Mouse (Mus musculus): ENCODE results near the gene Deup1. TPM values are rescaled to one million over a fixed set of nuclear protein-coding genes. Genes with fewer than 3 reads are reported as not detected.

Deup1 gene
- polyA plus RNA-seq, 1 experiment from 2014 or later = 0.51 TPM

DNA sequence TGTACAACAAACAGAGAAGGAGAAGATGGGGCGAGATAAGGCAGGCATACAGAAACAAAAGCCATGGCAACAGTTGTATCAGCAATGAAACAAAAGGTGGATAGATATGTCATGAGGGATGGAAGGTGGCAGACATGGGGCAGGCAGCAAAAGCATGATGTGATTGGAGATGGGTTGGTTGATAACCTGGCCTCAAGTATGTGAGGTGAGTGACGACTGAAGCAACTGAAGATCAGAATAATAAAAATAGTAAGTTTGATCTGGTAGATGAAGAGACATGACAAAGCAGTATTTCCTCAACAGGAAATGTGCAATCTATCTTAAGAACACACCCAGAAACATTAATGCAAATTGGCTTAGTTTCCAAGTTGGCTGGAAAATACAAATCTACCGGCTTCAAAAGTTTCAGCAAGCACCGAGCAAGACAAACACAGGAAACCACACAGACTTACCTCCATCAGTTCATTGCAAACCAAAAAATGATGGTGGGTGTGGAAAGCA is 77.2 kb downstream of the Deup1 start:
- WGBS = 83% methylated on average over 4 of the region's 4 CpGs
- H3K4me3 ChIP-seq = no peak overlapping the region
- no peaks in the 10 kb centered on the region for H3K36me3 ChIP-seq
- no peak overlapping the region for H3K27ac ChIP-seq
- no peak overlapping the region for H3K4me2 ChIP-seq
- ATAC-seq (ENCODE audit: insufficient number of reproducible peaks, insufficient read depth, low FRiP score, low TSS enrichment, low read depth) = no peak
- no peak overlapping the region for H3K9ac ChIP-seq
- no peaks in the 10 kb centered on the region for H3K9me3 ChIP-seq
- no peaks in the 10 kb centered on the region for H3K27me3 ChIP-seq
- H3K4me1 ChIP-seq = peaks cover 7% of the 10 kb centered on the region

DNA sequence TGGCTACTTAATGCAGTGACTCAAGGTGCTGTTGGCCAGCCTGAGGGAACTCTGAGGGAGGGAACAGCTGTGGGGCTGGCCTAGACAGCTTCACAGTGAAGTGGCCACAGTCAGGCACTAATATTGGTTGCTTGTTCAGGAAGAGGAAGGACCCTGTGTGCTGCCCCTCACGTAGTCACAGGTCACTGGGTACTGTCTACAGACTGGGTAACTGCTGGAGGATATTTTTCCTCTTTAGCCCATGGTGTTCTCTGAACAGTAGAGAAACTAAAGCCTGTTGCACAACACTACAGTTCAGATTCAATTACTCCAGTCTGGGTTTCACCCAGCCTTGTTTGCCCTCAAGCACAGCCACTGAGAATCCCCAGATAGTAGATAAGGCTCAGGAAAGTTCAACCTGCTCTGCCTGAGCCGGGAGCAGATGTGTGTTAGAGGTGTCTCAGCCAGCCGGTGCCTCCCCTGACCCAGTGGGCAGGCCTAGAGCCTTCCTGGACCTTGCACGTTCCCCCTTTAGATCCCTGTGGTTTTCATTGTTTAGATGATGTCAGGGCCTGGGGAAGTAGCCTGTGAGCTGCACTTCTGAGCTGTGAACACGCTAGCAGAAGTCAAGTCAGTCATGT is 85.9 kb downstream of the Deup1 start:
- Histone ChIP-seq H3K27ac (no peak overlapping the region), H3K4me1 (peaks cover 8% of the 10 kb centered on the region), H3K4me3 (no peak overlapping the region), H3K36me3 (no peaks in the 10 kb centered on the region), H3K9me3 (no peaks in the 10 kb centered on the region), H3K9ac (no peak overlapping the region), H3K27me3 (no peaks in the 10 kb centered on the region), H3K4me2 (no peak overlapping the region)
- WGBS = 59% methylated on average over 5 of the region's 5 CpGs
- ATAC-seq (ENCODE audit: insufficient number of reproducible peaks, insufficient read depth, low FRiP score, low TSS enrichment, low read depth) = no peak

DNA sequence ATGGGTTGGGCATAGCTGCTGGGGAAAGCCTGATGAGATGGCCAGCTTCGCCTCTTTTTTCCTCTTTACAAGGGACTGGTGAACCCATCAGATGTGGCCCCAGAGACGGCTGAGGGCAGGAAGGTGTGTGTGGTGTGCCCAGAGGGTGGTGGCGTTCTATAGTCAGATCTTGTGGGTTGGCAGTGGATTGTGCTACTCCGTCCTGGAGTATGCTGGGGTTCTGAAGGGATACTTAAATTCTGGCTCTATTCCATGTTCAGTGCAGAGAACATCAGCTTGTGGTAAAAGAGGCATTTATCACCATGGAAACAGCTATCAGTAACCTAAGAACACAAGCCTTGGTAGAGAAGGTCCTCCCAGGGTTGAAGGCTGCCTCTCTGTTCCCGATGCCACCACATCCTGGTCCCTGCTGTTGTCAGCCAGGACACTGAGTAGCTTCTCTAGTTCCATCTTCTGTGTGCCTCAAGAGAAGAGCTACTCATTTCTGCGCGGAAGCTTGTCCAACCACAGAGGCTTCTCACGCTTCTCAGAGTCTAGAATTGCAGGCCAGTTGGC is 88.7 kb downstream of the Deup1 start:
- no peak overlapping the region for H3K4me2 ChIP-seq

DNA sequence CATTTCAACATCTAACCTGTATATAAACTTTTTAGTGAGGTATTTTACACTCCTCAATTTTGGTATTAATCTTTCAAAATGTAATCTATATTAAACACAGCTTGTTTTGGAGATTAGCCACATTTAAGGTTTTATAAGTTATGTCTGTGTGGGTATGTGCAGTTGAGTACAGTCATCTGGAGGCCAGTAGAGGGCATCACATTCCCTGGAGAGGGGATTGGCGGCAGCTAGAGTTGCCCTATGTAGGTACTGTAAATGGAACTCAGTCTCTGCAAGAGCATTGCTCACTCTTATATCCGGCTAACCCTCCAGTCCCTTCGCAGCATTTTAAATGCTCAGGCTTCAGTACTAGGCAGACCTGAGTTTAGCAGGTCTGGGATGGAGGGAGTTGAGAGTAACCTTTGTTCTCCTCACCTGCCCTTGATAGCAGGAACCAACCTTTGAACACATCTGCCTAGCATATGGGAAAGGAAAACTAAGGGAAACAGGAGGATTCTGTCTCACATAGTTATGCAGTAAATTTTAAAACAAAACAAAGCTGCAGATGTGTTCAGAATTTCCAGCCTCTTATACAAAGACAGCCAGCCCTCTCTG is 90.2 kb downstream of the Deup1 start:
- WGBS = 87% methylated on average over 3 of the region's 3 CpGs
- no peak for ATAC-seq (ENCODE audit: insufficient number of reproducible peaks, insufficient read depth, low FRiP score, low TSS enrichment, low read depth)
- Histone ChIP-seq H3K9ac (no peak overlapping the region), H3K4me2 (no peak overlapping the region), H3K4me1 (peaks cover 27% of the 10 kb centered on the region), H3K36me3 (no peaks in the 10 kb centered on the region), H3K4me3 (no peak overlapping the region), H3K9me3 (no peaks in the 10 kb centered on the region), H3K27ac (no peak overlapping the region), H3K27me3 (no peaks in the 10 kb centered on the region)

More for the DNA sequence above, 88.7 kb downstream of the Deup1 start:
- Histone ChIP-seq H3K9me3 (no peaks in the 10 kb centered on the region), H3K27me3 (no peaks in the 10 kb centered on the region), H3K36me3 (no peaks in the 10 kb centered on the region), H3K4me3 (no peak overlapping the region), H3K9ac (no peak overlapping the region), H3K4me1 (peaks cover 19% of the 10 kb centered on the region), H3K27ac (no peak overlapping the region)
- WGBS = 80% methylated on average over 8 of the region's 8 CpGs
- ATAC-seq (ENCODE audit: insufficient number of reproducible peaks, insufficient read depth, low FRiP score, low TSS enrichment, low read depth) = no peak

DNA sequence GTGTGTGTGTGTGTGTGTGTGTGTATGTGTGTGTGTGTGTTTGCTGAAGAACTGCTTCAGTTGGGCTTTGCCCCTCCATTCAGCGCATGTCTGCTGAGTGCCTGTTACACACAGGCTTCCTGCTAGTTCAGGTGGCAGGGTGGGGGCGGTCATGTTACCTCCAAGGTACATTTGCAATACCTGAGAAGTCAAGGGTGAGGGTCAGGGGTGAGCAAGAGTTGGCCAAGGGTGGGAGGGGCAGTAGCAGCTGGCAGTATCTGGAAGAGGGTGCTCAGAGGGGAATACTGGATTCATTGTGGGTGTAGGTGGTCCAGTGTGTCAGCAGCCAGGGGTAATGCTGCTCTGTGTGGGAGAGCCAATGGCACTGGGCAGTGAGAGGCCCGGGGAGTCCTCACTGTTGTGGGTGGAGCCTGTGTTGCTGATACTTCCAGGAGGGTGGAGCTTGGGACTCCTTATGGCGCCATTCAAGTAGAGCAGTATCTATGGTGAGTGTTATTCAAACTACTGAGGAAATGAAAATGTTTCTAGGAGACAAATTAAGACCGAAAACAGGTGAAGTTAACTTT is 90.8 kb downstream of the Deup1 start:
- Histone ChIP-seq H3K4me1 (peaks cover 27% of the 10 kb centered on the region), H3K27ac (no peak overlapping the region), H3K9me3 (no peaks in the 10 kb centered on the region), H3K4me3 (no peak overlapping the region), H3K27me3 (no peaks in the 10 kb centered on the region), H3K9ac (no peak overlapping the region), H3K36me3 (no peaks in the 10 kb centered on the region), H3K4me2 (no peak overlapping the region)
- 91% methylated on average over 5 of the region's 5 CpGs for WGBS
- ATAC-seq (ENCODE audit: insufficient number of reproducible peaks, insufficient read depth, low FRiP score, low TSS enrichment, low read depth) = no peak

DNA sequence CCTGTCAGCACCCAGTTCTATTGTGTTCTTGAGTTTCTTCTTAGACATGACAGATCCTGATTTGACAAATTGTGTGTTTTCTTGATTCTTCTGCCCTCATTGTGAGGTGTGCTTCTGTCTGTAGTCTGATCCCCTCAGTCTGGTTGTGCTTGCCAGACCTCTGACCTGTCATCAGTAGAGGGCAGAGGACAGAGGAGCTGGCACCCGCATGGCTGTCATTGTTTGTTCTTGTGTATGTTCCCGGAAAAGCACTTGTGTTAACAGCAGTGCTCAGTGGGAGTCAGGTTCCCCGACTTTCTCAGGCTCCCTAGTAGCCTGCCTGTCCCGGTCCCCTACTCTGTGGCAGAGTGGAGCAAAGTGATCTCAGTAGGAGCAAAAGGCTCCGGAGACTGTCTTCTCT is 92.3 kb downstream of the Deup1 start:
- Histone ChIP-seq H3K9me3 (no peaks in the 10 kb centered on the region), H3K36me3 (no peaks in the 10 kb centered on the region), H3K9ac (no peak overlapping the region), H3K27ac (no peak overlapping the region), H3K27me3 (no peaks in the 10 kb centered on the region), H3K4me2 (no peak overlapping the region), H3K4me3 (no peak overlapping the region), H3K4me1 (peaks cover 35% of the 10 kb centered on the region)
- ATAC-seq (ENCODE audit: insufficient number of reproducible peaks, insufficient read depth, low FRiP score, low TSS enrichment, low read depth) = no peak
- 41% methylated on average over 5 of the region's 5 CpGs for WGBS

DNA sequence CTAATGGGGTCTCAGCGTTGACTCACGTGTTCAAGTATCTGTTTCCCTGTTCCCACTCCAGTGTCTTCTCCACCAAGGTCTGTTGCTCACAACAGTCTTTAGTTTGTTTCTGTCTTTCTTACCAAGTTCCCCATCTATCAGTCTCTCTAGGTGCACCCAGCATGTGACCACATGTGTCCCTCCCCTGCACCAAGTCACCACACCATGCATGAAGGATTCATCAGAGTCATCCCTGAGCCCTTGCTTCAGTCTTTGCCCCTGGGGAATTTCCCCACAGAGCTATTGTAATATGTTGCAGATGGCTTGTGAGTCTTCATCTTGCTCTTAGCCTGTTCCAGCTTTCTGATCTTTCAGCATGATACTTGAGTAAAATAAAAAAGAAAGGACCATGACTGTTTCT is 93.6 kb downstream of the Deup1 start:
- no peak overlapping the region for H3K4me2 ChIP-seq
- no peak overlapping the region for H3K27ac ChIP-seq
- peaks cover 40% of the 10 kb centered on the region for H3K4me1 ChIP-seq
- no peaks in the 10 kb centered on the region for H3K36me3 ChIP-seq
- H3K9ac ChIP-seq = no peak overlapping the region
- no peak for ATAC-seq (ENCODE audit: insufficient number of reproducible peaks, insufficient read depth, low FRiP score, low TSS enrichment, low read depth)
- no peak overlapping the region for H3K4me3 ChIP-seq
- no peaks in the 10 kb centered on the region for H3K9me3 ChIP-seq
- WGBS = 67% methylated on average over 2 of the region's 2 CpGs
- H3K27me3 ChIP-seq = no peaks in the 10 kb centered on the region

DNA sequence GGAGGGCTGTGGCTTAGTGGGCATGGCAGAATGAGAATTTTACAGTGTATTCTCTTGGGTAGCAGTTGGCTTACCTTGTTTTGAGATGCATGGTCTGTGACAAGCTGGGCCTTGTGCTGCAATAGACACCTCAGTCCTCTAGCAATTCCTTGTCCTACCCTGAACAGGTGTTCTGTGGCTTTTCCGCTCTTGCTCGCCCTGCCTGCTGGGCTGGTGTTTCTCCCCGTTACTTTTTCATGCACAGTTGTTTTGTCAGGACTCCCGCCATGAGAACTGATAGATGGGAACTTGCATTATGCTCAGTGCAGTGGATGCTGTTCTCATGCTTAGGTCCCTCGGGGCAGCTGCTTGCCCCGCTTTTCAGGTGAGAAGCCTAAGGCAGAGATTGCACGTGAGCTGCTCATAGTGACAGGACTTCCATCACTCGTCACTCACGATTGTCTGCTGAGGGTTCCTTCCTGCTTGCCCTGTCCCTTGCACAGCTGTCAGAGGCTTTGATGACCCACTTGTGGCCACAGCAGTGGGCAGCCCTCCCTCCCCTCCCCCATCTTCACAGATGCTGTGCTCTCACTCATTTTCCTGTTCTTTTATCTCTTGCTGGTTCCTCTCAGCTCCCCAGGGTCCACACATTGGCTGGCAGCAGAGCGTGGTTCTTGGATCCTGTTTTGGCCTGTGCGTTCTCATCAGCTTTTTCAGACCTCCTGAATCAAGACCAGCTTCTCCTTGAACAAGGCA is 94.2 kb downstream of the Deup1 start:
- Histone ChIP-seq H3K27ac (no peak overlapping the region), H3K36me3 (no peaks in the 10 kb centered on the region), H3K4me3 (no peak overlapping the region), H3K9me3 (no peaks in the 10 kb centered on the region), H3K27me3 (no peaks in the 10 kb centered on the region), H3K4me2 (no peak overlapping the region), H3K4me1 (peaks cover 41% of the 10 kb centered on the region), H3K9ac (no peak overlapping the region)
- 68% methylated on average over 11 of the region's 11 CpGs for WGBS
- no peak for ATAC-seq (ENCODE audit: insufficient number of reproducible peaks, insufficient read depth, low FRiP score, low TSS enrichment, low read depth)

DNA sequence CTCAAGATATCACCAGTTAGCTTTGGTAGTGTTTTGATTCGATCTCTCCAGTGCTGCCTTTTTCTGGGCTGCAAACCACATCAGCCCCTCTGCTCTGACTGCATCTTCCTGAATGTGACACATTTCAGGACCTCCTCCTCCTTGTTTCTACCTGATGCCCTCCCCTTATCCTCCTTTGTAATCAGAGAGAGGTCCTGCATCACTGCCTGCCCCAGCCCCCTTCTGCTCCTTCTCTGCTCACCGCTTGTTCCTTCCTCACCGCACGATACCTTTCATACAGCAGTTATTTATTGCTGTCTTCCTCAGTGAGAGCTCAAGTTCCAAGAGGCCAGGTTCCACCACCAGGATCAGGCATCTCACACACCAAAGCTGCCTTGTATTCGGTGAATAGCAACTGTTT is 96.5 kb downstream of the Deup1 start:
- Histone ChIP-seq H3K4me2 (no peak overlapping the region), H3K9me3 (no peaks in the 10 kb centered on the region), H3K27ac (no peak overlapping the region), H3K9ac (no peak overlapping the region), H3K27me3 (no peaks in the 10 kb centered on the region), H3K36me3 (no peaks in the 10 kb centered on the region), H3K4me1 (peaks cover 43% of the 10 kb centered on the region), H3K4me3 (no peak overlapping the region)
- ATAC-seq (ENCODE audit: insufficient number of reproducible peaks, insufficient read depth, low FRiP score, low TSS enrichment, low read depth) = no peak
- WGBS = 76% methylated on average over 5 of the region's 5 CpGs

DNA sequence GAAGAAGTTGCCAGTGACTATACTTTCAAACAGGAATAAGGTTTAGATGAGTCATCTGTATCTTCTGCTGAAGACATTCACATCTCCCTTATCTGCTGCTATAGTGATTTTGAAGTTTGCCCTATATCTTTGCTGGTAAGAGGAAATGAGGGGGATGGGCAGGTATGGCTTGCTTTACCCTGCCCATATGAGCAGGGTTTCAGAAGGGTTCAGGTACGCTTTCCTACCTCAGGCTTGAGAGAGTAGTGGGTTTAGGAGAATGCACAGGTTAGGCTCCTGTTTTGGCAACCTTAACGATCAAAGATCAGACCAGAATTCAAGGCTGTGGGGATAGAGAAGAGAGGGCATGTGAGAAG is 97.8 kb downstream of the Deup1 start:
- WGBS = 91% methylated on average over 2 of the region's 2 CpGs
- H3K27me3 ChIP-seq = no peaks in the 10 kb centered on the region
- H3K4me1 ChIP-seq = peaks cover 46% of the 10 kb centered on the region
- no peak overlapping the region for H3K4me2 ChIP-seq
- ATAC-seq (ENCODE audit: insufficient number of reproducible peaks, insufficient read depth, low FRiP score, low TSS enrichment, low read depth) = no peak
- H3K9ac ChIP-seq = no peak overlapping the region
- H3K27ac ChIP-seq = no peak overlapping the region; the same call in 1 of the 2 replicates
- no peaks in the 10 kb centered on the region for H3K36me3 ChIP-seq
- no peaks in the 10 kb centered on the region for H3K9me3 ChIP-seq
- no peak overlapping the region for H3K4me3 ChIP-seq

DNA sequence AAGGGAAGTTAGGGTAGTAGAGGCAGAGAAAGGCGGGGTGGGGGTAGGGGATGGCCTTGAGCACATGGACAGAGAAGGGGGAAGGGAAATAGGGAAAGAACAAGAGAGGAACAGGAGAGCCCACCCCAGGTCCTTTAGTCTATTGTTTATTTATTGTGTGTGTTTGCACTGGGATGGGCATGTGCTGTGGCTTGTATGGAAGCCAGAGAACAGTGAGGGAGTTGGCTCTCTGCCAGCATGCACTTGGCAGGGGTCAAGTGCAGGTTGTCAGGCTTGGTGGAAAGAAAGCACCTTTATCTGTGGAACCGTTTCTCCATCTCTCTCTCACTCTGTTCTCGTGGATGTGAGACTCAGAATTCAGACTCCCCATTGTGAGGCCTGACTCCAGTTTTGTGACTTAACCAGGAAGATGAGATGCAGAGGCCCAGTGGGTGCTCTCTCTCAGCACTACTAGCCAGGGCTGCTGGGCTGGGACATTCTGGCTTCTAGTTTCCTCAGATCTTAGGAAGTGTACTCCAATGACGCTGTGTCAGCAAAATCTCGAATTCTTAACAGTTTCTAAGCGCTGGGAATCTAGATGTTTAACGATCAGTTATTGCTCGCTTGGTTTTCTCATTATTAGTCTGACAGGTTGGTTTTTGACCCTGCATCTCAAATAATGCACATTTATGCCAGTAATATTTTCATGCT is 98.3 kb downstream of the Deup1 start:
- Histone ChIP-seq H3K4me3 (no peak overlapping the region), H3K27me3 (no peaks in the 10 kb centered on the region), H3K36me3 (no peaks in the 10 kb centered on the region), H3K4me1 (peaks cover 43% of the 10 kb centered on the region), H3K9ac (no peak overlapping the region), H3K4me2 (no peak overlapping the region), H3K27ac (peak overlapping the region; percentile 28), H3K9me3 (no peaks in the 10 kb centered on the region)
- ATAC-seq (ENCODE audit: insufficient number of reproducible peaks, insufficient read depth, low FRiP score, low TSS enrichment, low read depth) = no peak
- WGBS = 54% methylated on average over 8 of the region's 8 CpGs

Measured in embryonic facial prominence, embryonic 13.5 days (tissue).